Mouse (Mus musculus): ENCODE measurements around the gene Flrt1.

Gene Flrt1

DNA sequence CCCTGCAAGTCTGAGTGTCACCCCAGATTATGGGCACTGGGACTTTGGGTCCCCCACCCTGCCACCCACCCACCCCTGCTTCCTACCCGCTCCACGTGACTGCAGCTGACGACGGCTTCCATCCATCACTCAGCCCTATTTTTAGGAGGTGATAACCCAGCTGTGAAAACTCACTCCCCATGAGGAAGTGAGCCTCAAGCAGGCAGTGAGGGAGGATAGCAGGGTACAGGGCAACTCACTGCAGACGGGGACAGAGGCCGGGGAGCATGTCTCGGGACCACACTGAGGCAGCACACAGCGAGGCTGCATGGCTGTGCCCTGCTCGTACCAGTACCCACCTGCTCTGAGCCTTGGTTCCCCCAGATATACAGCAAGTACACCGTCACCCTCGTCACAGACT lies 24.8 kb upstream of the Flrt1 start:
- DNase-seq (ENCODE audit: low spot score) = no peak

DNA sequence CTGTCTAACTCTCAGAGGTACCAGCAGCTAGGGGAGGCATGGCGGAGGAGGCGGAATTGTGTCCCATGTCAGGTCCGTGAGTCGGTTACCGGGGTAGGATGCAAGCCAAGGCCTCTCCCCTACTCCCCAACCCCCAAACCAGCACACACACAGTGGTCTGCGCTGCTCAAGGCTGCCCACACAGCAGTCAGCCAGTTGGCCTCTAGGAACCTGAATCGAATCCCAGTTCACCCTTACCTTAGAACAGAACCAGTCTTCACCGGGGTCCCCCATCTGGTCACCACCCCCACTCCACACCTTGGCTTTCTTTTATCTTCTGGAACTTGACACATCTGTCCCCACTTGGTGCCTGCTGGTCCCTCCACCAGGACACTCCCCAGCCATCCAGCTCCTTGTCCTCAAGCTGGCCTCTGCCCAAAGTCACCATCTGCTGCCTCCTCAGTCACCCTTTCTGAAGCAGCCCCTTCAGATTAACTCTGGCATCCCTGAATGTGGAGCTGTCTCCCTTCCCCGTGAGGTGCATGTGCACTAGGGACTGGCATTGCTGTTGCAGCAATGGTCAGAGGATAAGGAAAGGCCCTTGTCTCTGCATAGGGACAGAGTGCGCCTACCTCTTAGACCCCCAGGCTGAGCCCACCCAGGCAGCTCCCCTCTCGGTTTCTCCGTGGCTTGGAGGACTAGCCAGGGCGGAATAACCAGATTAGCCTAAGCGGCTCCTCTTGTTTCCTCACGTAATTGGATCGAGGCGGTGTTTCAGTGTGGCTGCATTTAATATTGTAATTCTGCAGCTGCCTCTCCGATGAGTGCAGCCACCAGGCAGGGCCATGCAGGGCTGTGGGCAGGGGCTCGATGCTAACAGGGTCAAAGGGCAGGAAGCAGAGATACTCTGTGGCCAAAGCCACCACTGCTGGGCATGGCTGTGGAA lies 23.3 kb upstream of the Flrt1 start:
- DNase-seq (ENCODE audit: low spot score) = no peak

DNA sequence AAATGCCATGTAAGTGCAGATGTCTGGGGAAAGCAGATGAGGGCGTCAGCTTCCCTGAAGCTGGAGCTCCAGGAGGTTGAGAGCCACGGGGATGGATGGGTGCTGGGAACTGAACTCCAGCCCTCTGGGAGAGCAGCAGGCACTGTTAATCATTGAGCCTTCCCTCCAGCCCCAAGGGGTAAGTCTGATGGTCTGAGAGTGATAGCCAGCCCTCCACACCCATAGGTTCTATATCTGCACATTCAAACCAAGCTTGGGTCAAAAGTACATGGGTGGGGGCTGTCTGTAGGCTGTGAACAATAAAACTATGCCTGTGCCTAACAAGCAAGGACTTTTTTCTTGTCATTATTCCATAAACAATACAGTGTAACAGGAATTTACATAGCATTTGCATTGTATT lies 21.4 kb upstream of the Flrt1 start:
- DNase-seq (ENCODE audit: low spot score) = no peak

DNA sequence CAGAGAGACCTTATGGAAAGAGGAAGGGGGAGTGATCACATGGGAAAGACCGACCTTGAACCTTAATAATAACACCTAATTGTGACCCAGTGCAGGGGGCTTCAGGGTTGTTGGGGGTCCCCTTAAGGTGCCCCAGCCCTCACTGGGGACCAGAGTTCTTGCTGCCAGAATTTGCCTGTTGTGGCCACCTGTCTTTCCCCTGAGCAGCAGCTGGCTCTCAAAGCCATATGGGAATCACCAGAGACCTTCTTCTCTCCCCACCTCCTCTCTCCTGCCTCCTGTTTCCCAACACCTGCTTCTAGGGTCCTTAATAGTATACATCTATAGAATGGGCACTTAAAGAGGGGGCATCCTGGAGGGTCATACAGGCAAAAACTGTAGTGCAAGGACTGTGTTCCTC lies 20.7 kb upstream of the Flrt1 start:
- DNase-seq (ENCODE audit: low spot score) = no peak

DNA sequence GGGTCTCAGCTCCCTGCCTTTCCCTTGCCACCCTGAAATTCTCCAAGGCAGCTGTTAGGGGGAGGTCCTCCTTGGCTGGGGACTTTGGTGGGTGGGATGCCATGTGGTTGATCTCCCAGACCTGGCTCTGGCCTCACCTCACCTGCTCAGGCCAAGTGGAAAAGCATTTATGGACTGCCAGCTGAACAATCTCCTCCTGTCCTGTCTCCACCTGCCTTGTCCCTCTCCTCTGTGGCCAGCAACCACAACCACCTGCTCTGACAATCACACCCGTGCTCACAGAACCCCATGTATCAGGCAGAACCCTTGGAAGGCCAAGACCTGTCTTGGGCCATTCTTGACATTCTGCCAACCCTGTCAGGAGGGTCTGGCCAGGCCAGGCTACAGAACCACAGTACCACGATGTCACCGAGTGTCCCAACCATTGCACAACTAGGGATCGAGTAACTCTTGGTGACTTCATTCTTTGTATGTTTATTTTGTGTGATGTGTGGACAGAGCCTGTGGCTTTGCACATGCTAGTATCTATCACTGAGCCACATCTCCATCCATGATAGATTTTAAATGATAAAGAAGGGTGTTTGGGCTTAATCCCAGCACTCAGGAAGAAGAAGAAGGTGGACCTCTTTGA lies 20.1 kb upstream of the Flrt1 start:
- DNase-seq (ENCODE audit: low spot score) = no peak

DNA sequence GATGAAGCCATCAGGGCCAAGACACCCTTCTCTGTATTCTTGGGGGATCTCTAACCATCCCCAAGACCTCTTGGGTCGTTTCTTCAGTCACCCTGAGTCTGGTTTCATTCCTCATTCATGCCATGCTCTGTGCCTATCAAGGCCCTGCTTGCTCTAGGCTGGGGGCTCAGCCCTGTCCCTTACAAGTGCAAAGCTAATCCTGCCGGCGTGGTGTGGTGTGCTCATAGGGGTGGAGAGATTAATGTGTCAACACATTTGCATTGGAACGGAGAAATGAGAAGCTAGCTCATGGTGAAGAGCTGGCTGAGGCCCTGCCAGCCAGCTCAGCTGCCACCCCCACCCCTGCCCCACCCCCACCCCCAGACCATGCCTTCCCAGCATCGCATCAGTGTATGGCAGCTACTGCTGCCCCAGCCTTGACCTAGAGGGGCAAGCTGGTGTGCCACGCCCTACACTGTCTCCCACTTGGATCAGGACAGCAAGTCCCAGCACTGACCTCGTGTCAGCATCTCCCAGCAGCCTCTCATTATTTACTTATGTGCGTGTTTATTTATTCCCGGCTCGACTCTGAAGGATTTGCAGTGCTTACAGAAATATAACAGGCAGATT lies 17.3 kb upstream of the Flrt1 start:
- no peak for DNase-seq (ENCODE audit: low spot score)

DNA sequence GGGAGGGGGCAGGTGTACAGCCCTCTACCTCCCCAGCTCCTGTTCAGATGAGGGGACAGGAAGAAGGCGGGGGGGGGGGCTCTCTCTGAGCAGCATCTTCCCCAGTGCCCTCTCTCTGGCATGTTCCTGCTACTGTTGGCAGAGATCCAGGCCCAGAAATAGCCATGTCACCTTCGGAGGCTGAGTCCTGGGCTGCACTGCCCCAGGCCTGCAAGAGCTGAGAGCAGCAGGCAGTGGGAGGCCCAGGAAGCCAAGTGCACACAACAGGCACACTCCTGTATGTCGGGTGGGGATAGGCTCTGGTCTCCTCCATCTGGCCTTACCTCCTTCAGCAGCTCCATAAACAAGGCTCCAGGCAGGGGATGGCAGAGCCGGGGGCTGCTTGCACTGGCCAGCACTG lies 16.7 kb upstream of the Flrt1 start:
- DNase-seq (ENCODE audit: low spot score) = no peak

DNA sequence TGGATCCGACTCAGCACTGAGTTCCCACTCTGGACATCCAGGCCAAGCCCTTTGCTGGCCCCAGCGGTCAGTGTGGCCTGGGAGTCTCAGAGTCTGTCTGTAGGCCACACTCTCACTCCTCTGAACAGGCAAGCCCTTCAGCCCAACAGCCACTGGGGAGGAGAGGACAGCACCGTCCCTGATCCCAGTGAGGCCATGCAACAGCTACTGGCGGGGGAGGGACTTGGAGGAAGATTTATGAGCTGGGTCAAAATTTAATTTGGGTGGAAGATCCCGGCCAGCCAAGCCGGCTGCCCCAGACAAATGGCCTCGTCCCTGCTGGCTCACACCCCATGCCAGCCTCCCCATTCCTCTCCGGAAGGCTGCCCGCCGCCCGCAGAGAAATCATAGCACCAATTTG lies 15.7 kb upstream of the Flrt1 start:
- no peak for DNase-seq (ENCODE audit: low spot score)

DNA sequence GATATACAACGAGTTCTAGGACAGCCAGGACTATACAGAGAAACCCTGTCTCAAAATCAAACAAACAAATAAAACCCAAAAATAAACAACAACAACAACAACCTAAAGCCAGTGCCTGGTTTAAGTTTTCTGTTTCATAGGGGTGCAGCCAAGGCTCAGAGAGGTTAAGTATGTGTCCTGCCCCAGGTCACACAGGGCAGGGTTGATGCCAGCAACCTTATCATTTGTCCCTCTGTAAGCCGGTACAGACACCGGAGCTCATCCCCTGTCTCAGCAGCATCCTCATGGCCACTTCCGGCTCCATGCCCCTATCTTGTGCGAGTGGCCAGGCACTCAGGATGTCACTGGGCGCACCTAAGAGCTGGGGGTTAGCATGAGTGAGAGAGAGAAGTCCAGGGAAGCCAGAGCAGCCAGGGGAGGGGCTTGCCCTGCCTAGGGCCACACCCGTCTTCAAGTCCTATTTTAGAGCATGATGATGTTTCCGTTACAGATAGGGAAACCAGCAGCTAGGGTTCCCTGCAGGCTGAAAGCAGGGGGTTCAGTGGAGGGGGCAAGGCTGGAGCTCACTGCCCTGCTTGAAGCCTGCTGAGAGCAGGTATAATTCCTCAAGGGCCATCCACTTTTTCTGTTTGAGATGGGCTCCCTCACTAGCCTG lies 12.3 kb upstream of the Flrt1 start:
- no peak for DNase-seq (ENCODE audit: low spot score)

DNA sequence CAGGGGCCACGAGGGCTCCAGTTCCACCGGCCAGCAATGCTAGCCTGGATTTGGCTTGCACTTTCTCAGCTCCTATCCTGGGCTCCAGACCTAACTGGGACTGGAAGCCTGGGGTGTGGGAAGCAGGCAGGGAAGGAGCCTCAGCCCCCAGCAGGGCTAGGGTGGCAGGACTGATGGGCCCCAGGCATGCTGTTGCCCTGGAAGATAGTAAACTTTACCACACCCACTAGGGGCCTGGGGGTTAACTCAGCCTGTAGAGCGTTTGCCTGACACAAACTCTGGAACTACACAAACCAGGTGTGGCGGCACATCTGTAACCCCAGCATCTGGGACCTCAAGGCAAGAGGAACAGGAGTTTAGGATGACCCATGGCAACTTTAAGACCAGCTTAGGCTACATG lies 11.6 kb upstream of the Flrt1 start:
- DNase-seq (ENCODE audit: low spot score) = no peak

DNA sequence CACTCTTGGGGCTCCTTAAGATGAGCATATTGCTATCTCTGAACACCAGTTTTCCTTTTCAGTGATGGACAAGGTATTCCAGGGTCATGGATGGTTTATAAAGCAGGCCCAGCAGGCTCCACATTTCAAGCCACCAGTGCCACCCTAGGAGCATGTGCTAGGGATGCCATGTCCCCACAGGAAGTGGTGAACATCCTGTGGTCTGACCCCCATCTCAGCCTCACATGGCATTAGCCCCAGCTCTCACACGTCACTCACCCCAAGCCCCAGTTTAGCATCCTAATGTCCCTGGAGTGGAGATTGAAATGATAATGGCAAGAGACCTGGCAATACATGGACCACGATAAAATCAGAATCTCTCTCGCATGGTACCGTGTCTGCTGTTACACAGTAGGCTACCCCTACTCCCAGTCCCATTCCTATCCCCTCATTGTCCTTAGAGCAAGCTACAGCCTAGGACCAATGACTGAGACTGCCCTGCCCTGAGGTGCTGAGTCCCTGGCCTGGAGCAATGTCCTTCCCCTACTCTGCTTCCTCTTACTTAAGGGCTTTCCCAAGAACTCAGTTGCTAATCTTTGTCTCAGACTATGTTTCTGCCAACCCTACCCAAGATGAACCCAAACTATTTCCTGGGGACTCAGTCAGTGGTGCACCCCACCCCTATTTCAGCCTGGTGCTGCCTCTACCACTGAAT lies 10.7 kb upstream of the Flrt1 start:
- DNase-seq (ENCODE audit: low spot score) = no peak

DNA sequence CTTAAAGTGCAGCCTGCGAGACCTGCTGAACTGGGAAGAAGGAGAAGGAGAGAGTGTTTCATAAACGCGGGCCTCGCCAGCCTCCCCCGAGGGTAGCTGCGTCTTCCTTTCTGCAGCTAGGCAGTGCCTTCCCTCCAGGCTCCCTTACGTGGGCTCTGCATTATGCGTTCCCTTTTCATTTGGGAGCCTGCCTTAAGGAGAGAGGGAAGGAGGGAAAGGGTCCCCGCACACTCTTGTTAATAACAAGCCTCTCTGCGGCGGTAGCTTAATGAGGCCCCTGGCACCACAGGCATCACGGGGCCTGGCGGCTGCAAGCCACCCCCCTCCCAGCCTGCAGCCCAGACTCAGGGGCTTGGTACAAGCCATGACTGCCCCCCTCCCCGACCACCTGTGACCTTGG lies 8.0 kb upstream of the Flrt1 start:
- DNase-seq (ENCODE audit: low spot score) = no peak

DNA sequence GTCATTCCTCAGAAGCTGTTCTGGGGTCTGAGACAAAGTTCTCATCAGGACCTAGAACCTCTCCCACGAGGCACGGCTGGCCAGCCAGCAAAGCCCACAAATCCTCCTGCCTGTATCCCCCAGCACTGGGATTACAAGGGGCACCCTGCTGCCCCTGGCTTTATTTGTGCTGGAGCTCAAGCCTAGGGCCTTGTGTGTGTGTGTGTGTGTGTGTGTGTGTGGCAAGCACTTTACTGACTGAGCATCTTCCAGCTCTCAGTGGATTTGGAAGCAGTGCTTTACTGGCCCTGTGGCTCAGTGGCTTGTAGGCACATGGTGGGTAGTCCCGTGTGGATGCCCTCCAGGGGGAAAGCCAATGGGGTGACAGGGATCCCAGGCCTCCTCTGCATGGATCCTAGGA lies 7.1 kb upstream of the Flrt1 start:
- DNase-seq (ENCODE audit: low spot score) = no peak

DNA sequence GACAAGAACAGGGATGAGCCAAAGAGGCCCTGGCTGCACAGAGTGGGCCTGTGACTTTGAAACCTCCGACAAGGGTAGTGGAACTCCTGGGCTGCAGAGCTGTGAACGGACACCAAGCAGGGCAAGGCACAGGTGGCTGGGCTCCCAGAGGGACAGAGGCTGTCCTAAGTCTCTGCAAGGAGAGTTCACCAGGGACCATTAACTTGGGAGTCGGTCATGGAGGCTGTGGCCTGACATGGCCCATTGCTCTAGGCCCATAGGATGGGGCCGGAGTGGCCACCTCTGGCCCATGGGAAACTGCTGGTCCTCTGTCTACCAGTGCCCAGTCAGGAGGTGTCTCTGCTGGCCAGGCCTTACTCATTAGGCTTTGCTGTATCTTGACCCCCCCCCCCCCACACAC lies 6.2 kb upstream of the Flrt1 start:
- no peak for DNase-seq (ENCODE audit: low spot score)

DNA sequence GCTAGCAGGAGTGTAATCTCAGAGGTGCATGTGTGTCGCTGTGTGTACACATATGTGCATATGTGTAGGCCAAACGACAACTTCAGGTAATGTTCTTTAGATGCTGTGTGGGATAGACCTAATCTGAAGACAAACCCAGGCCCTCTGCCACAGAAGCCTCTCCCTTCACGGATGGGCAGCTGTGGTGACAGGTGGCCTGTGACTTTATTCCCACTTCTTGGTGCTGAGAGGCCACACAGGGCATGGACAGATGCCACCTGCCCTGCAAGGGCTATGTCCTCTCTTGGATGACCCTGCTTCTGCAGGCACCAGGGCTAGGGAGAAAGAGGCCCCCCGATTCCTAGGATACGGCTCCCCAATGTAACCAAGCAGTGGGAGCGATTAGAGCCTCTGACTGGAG lies 5.8 kb upstream of the Flrt1 start:
- DNase-seq (ENCODE audit: low spot score) = no peak

DNA sequence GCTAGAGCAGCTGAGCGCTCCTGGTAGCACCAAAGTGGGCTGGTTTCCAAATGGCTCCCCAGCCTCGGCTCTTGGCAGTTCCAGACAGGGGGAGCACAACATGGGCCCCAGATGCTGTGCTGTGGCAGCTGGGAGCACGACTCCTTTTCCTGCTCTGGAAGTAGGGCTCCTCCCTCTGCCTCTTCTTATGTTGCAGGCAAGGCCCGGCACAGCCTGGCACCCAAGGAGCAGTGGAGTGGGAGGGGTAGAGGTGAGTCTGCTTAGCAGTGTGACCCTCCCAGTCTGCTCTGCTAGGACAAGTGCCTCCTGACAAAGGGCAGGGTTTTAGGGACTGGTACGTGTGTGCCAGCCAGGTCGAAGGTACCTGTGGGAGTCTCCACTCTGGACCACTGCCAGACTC lies 5.3 kb upstream of the Flrt1 start:
- peak; percentile 19 for DNase-seq (ENCODE audit: low spot score)

DNA sequence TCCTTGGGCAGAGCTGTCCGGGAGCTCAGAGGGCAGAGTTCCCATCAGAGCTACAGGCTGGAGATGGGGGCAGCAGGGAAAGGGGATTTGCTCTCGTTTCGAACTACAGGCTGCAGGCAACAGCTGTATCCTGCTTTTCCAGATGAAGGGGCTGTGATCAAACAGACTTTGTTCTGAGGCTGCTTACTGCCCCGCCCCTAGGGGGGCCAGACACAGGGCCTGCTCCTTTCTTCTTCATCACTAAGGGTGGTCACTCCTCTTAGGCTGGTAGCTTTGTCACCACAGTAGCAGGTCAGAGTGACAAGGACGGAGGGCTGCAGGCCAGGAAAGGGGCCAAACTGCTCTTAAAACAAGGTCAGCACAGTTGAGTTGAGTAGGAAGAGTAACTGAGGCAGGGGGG lies 4.6 kb upstream of the Flrt1 start:
- DNase-seq (ENCODE audit: low spot score) = no peak

DNA sequence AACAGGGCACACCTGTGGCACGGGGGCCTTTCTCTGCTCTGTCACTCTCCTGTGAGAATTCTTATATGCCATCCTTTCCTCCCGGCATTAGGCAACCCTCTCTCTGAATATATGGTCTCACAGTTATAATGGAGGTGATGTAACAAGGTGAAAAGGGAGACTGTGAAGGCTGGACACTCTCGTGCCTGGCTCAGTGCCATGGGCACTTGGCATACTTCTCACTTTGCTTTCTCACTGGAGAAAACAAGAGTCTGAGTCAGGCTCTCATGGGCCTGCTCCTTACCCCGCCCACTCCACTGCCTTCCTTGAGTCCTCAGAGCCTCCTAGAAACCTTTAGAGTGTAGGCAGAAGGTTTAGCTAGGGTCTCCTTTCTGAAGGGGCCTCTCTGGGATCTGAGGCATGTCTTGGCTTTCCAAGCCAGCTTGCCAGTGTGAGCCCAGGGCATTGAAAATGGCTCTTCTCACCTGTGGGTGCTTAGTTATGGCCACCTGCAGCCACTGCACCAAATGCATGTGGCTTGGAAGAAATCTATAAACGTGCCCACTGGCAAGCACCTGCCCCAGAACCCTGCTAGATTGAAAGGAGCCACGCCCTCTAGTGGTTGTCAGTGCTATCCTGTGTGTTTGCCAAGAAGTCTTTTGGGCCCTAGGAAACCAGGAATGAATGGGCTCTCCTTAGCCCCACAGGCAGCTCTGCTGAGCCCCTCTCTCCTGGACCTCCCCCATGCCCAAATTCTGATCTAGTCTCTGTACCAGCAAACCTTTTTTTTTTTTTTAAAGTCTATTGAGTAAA lies 2.8 kb upstream of the Flrt1 start:
- DNase-seq (ENCODE audit: low spot score) = peak; percentile 28

DNA sequence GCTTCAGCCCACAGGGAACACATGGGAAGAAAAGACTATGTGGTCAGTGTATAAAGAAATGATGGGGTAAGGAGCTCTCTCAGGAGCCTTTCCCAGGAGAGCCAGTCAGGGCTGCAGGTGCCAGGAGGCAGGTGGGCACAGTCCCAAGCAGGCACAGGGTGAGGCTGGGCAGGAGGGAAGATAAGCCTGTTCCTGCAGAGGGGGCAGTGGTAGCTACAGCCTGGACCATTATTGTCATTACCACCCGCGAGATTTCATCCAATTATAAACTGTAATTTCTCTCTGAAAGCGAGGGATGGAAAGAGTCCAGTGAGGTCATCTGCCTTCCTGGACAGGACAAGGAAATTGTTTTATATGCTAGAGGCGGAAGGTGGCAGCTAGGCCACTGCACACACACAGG lies 1.6 kb upstream of the Flrt1 start:
- DNase-seq (ENCODE audit: low spot score) = no peak

DNA sequence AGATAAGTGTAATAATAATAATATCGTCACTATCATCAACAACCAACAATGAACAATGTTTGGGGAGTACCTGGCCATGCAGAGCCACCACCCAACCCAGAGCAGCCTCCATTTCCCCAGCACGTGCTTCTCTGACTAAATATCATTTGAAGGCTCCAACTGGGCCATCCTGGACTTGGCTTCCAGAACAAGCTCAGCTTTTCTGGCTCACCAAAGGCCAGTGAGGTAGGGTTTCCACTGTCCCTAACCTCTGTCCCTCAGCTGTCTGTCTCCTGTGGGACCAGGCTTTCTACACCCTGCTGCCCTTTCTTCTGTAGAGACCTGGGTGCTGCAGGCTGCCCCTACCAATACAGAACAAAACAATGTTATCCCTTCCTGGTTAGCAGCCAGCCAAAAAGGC lies 1.0 kb upstream of the Flrt1 start:
- DNase-seq (ENCODE audit: low spot score) = no peak

DNA sequence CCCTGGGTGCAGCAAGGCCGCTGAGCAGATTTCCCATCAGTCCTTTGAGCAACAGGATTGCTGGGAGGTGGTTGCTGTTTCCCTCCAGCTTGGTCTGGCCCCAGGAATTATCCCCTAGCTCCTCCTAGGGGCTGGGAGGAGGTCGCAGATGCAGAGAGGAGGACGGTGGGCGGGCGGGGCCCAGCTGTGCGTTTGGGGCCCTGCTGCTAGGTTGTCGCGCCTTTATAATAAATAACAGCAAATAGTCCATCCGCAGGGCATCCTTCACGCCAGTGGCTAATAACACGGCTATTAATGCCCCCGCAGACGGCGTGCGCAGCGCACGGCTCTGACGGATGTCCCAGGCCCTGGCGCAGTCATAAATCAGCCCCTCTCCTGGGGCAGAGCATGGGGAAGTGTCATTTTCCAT lies 1.5 kb downstream of the Flrt1 start:
- DNase-seq (ENCODE audit: low spot score) = no peak
